Mouse (Mus musculus) bone marrow macrophage, adult 2 months (primary cell): ENCODE results near the gene Cdyl2. TPM values are rescaled to one million over a fixed set of nuclear protein-coding genes. Genes with fewer than 3 reads are reported as not detected.

ENCODE experiments used
- H3K27ac ChIP-seq: 2 replicates; pipeline ENCODE4 v1.5.1; 2012; ENCODE audit warnings: low read depth, low read length; ENCODE audit not compliant: insufficient read depth
- H3K4me1 ChIP-seq: 2 replicates; pipeline ENCODE4 v1.6.1; 2012; ENCODE audit warnings: low read length; ENCODE audit not compliant: control insufficient read depth, insufficient read depth
- H3K4me3 ChIP-seq: 2 replicates; pipeline ENCODE4 v1.5.1; 2012; ENCODE audit warnings: mild to moderate bottlenecking, low read length, moderate library complexity; ENCODE audit not compliant: insufficient read depth
- CTCF ChIP-seq: IDR thresholded peaks from 2 replicates; pipeline ENCODE4 v1.5.1; 2012; ENCODE audit warnings: low read depth, mild to moderate bottlenecking, low read length, moderate library complexity
- POLR2A ChIP-seq: IDR thresholded peaks from 2 replicates; pipeline ENCODE4 v1.6.1; 2012; ENCODE audit warnings: mild to moderate bottlenecking, low read depth, low read length, borderline replicate concordance
- polyA plus RNA-seq: library from polyadenylated mRNA; stranded (reverse); fragments of >200 nt; gene quantifications from 2 replicates; pipeline ENCODE4 v1.2.4, GENCODE M21; 2012; ENCODE audit not compliant: missing spikeins, insufficient read depth, insufficient read length

Gene Cdyl2
- polyA plus RNA-seq, 1 experiment, result 4.0 TPM

DNA sequence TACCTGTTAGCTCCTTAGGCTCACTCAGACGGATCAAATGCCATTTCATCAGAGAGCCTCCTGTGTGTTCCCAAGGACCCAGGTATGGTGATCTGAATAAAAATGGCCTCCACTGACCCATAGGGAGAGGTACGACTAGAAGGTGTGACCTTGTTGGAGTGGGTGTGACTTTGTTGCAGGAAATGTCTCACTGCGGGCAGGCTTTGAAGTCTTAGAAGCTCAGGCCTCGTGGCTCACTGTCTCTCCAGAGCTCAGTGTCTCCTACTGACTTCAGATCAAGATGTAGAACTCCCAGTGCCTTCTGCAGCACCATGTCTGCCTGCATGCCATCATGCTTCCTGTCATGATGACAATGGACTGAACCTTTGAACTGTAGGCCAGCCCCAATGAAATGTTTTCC, 87.4 kb downstream of the Cdyl2 start:
- Histone ChIP-seq H3K4me1 (no peaks in the 10 kb centered on the region), H3K27ac (no peak overlapping the region), H3K4me3 (no peak overlapping the region)
- TF ChIP-seq CTCF (no peak), POLR2A (no peak)

DNA sequence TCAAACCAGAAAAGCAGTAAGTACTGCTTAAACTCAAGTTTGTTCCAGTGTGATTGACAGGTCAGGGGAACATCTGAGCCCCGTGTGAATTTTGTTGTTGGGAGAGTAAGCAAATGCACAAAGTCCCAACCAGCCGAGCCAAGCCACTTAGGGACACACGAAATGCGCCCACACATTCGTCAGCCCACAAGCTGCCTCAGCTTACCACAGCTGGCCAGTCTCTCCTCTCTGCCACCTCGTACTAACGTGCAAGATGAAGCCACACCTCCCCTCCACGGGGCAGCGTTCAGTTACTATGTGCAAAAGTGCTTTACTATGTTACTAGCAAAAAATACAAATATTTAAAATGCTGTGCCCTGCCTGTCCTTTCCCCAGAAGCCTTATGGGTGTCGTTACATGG, 91.9 kb downstream of the Cdyl2 start:
- no peak overlapping the region for H3K27ac ChIP-seq

DNA sequence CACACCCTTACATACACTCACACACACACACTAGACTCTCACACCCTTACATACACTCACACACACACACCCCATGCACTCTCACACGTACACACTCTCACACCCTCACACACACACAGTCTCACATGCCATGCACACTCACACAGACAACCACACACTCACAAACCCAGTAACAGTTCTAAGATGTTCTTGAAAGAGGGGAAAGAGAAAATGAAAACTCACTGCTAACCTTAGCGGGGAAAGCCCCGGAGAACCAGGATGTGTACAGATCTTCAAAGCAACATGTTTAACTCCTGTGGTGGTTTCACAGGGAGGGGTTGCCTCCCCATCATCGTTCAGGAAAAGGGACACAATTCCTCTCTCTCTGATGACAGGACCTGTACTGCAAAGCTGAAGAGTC, 94.8 kb downstream of the Cdyl2 start:
- Histone ChIP-seq H3K4me3 (no peak overlapping the region), H3K4me1 (peaks cover 30% of the 10 kb centered on the region), H3K27ac (no peak overlapping the region)
- TF ChIP-seq CTCF, result no peak

More for the DNA sequence above, 91.9 kb downstream of the Cdyl2 start:
- Histone ChIP-seq H3K4me3 (no peak overlapping the region), H3K4me1 (peaks cover 5% of the 10 kb centered on the region)
- no peak for TF ChIP-seq POLR2A
- TF ChIP-seq CTCF, result no peak

DNA sequence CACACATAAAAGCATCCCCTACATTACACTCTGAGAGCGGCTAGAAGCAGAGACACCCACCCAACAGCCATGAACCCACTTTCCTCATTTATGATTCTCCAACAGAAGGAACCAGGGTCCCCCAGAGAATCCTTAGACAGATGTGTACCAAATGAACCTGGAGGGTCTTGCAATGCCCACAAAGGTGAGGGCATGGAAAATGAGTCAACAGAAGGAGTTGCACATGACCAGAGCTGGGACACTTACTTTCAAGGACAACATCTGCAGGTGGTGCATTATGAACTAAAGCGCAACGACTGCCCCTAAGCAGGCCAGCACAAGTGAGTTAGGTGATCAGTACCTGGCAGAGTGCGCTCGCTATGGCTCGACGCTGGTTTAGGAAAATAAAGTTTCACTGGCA, 95.6 kb downstream of the Cdyl2 start:
- Histone ChIP-seq H3K4me3 (no peak overlapping the region), H3K4me1 (peaks cover 30% of the 10 kb centered on the region), H3K27ac (no peak overlapping the region)
- TF ChIP-seq CTCF (no peak), POLR2A (no peak)

DNA sequence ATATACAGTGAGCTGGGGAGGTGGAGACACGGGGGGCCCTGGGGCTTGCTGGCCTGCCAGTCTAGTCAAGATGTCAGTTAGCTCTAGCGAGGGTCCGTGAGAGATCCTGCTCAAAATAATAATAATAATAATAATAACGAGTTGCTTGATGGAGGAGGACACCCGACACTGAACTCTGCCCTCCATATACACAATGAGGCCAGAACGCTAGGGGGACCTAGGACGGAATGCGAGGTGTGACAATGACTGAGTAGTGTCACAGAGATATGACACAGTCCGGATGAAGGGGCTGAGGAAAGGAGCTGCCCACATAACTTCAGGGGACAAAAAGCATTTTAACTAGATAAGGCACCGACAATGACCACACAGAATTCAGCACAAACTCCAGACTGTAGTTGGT, 96.4 kb downstream of the Cdyl2 start:
- TF ChIP-seq POLR2A, result no peak
- no peak for TF ChIP-seq CTCF
- Histone ChIP-seq H3K4me3 (no peak overlapping the region), H3K4me1 (peaks cover 30% of the 10 kb centered on the region), H3K27ac (no peak overlapping the region)

DNA sequence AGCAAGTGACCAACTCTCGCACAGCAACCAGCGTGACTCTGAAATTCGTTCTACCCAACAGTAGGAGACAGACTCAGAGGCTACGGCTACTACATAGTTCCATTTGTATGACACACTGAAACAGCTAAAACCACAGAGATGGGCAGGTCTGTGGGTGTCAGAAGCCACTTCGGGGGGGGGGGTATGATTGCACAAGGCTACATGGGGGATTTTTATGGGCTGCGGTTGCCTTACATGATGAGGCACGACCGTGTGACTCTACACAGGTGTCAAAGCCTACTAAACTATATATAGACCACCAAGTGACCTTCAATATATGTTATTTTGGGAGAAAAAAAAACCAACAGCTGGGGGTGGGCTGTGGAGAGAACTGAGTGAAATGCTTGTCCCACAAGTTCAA, 96.8 kb downstream of the Cdyl2 start:
- no peak for TF ChIP-seq CTCF
- TF ChIP-seq POLR2A, result no peak
- Histone ChIP-seq H3K4me1 (peaks cover 30% of the 10 kb centered on the region), H3K4me3 (peak overlapping the region; percentile 21), H3K27ac (peak overlapping the region; percentile 4; the same call in 1 of the 2 replicates)

DNA sequence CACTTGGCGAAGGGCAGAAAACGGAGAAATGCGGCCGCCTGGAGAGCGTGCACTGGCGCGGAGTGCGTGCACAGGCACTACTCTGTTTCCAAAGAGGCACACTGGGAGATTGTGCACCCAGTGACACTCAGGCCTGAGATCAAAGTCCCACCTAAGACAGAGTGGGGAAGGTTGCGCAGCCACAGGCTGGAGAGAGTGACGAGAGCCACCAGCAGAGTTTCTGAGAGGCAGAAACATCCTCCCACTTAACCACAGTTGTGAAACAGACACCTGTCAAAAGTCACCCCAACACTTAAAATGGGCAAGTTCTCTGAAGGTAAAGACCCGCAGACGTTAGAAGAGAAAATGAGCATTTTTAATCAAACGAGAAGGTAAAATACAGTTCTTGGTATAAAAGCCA, 97.5 kb downstream of the Cdyl2 start:
- TF ChIP-seq CTCF (no peak), POLR2A (no peak)
- peaks cover 34% of the 10 kb centered on the region for H3K4me1 ChIP-seq
- no peak overlapping the region for H3K27ac ChIP-seq
- H3K4me3 ChIP-seq, result no peak overlapping the region

DNA sequence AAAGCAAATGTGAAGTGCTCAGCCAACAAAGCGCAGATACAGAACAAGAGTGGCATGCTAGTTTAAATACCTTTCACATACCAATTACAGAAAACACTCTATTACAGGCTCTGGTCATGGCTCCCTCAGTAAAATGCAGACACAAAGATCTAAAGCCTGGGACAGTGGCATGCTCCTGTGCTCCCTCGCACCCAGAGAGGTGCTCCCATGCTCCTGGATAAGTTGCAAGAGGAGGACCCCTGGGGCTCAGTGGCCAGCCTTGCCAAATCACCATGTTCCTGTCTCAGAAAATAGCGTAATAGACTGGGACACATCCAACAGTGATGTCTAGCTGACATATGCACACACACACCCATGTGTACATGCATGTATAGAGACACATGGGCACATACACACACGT, 98.4 kb downstream of the Cdyl2 start:
- H3K4me1 ChIP-seq, result peaks cover 41% of the 10 kb centered on the region
- TF ChIP-seq POLR2A, result no peak
- no peak for TF ChIP-seq CTCF
- H3K27ac ChIP-seq, result no peak overlapping the region
- H3K4me3 ChIP-seq, result no peak overlapping the region

DNA sequence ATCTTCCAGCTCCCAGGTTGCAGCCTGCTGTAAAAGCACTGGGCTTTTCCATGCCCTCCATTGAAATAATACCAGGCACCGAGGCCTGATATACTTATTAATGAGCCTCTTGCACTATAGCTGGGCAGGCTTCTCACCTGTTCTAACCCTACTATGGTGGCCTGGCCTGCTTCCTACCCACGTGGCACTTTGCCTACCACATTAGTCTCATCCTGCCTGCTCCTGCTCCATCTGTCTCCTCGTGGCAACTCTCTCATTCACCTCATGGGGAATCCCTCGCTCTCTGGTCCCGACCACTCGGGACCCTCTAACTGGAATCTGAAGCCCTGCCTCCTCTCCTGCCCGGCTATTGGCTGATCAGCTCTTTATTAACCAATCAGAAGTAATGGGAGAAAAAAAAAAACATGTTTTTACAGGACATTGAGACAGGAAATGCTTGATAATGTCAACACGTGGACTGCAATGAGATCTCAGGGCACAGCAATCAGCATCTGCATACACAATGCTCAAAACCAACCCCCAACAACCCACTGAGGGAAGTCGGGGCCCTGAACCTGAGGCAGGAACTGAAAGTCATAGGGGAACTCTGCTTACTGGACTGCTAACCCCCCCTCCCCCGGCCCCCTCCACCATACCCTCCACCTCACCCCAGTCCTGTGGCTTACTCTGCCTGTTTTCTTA, 99.2 kb downstream of the Cdyl2 start:
- Histone ChIP-seq H3K27ac (no peak overlapping the region), H3K4me1 (peaks cover 49% of the 10 kb centered on the region), H3K4me3 (no peak overlapping the region)
- TF ChIP-seq CTCF (no peak), POLR2A (no peak)

DNA sequence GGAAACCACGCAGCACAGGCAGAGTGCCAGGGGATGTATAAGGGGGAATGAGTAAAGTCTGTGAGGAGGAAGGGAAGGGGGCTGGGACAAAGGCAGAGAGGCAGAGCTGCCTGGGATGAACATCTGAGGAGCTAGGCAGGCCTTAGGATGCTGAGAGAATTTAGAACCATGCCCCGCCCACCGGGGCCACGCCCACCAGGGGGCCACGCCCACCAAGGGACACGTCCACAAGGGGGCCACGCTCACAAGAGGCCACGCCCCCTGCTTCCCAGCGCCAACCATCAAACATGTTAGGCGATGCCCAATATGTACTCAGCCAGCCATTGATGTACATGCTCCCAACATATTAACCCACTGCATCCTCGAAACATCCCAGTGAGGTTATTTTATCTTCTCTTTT, 102.7 kb downstream of the Cdyl2 start:
- peaks cover 56% of the 10 kb centered on the region for H3K4me1 ChIP-seq
- no peak overlapping the region for H3K27ac ChIP-seq
- H3K4me3 ChIP-seq, result no peak overlapping the region
- no peak for TF ChIP-seq POLR2A

DNA sequence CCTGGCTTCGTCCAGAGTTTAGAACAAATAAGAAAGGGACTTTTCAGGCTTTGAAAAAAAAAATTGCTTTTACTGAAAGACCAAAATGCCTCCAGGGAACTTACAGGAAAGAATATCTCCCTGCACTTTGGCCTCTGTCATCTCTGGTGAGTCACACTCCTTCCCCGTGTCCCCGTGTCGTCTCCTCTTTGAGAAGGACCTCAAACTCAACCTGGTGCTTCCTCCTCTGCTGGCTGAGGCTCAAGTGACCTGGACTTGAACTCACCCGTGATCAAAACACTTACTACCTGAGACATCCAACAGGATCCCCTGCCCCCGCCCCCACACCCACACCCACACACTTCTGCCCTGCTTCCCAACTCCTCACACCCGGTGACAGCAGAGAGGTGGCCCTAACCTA, 103.8 kb downstream of the Cdyl2 start:
- Histone ChIP-seq H3K4me3 (no peak overlapping the region), H3K4me1 (peaks cover 46% of the 10 kb centered on the region), H3K27ac (no peak overlapping the region)
- TF ChIP-seq POLR2A (no peak), CTCF (no peak)
